Mouse (Mus musculus) regulatory T cell (primary cell): ENCODE results near the gene Rpp40.

Experiments
- in situ Hi-C: fragments of 300-600 bp; cut with MboI, MseI; formaldehyde crosslinking; loops from one replicate; pipeline ENCODE4 v1.15.1; 2025; ENCODE audit warnings: high pct_unique_total_duplicates

Rpp40 gene

GRCm38 (mm10) chr13:35852851-35853575 lies 53.1 kb downstream of the Rpp40 start:
- in situ Hi-C loops = no loop called here

GRCm38 (mm10) chr13:35851581-35851980 lies 54.6 kb downstream of the Rpp40 start:
- in situ Hi-C loops = no loop called here

- in situ Hi-C loops = no loop called here
These were observed 57.5 kb downstream of the Rpp40 start for GRCm38 (mm10) chr13:35848694-35849093.

GRCm38 (mm10) chr13:35845306-35845705 lies 60.9 kb downstream of the Rpp40 start:
- in situ Hi-C loops = no loop called here
